Mouse (Mus musculus) midbrain, embryonic 14.5 days (tissue): ENCODE measurements at regions not wholly inside any gene's neighbourhood (a gene's known extent, or its start where the extent isn't known, plus 50 kb on each side); places are given as distances from the start of the nearest gene placed in this dataset.
A peak's percentile ranks its signal among the peaks of the same experiment; 100 is the strongest.

ENCODE experiments used
- ATAC-seq: fragments of 200-750 bp; cut with Nextera tagmentation; 2 replicates; pipeline ENCODE4 v1.8.0; 2017; ENCODE audit warnings: moderate number of reproducible peaks, moderate library complexity; ENCODE audit not compliant: low FRiP score, low TSS enrichment
- DNase-seq: peaks from one replicate; pipeline ENCODE4 v3.0.0-alpha.2; 2015
- H3K27ac ChIP-seq: fragments of 300-500 bp; sonication (generic); replicated peaks from 2 replicates; pipeline ENCODE4 v1.5.1; 2014; ENCODE audit warnings: mild to moderate bottlenecking, low read depth, low read length, moderate library complexity
- H3K27me3 ChIP-seq: fragments of 300-500 bp; sonication (generic); 2 replicates; pipeline ENCODE4 v1.6.1; 2014; ENCODE audit warnings: low read length, control low read depth, mixed read lengths; ENCODE audit not compliant: control insufficient read depth, insufficient read depth
- H3K36me3 ChIP-seq: fragments of 300-500 bp; sonication (generic); 2 replicates; pipeline ENCODE4 v1.6.1; 2014; ENCODE audit warnings: low read length, control low read depth; ENCODE audit not compliant: control insufficient read depth, insufficient read depth
- H3K4me1 ChIP-seq: fragments of 300-500 bp; sonication (generic); 2 replicates; pipeline ENCODE4 v1.6.1; 2014; ENCODE audit warnings: mild to moderate bottlenecking, antibody characterized with exemption, low read length, control low read depth; ENCODE audit not compliant: control insufficient read depth, insufficient read depth
- H3K4me2 ChIP-seq: fragments of 300-500 bp; sonication (generic); 2 replicates; pipeline ENCODE4 v1.6.1; 2014; ENCODE audit warnings: mild to moderate bottlenecking, low read length, moderate library complexity
- H3K4me3 ChIP-seq: fragments of 300-500 bp; sonication (generic); replicated peaks from 2 replicates; pipeline ENCODE4 v1.5.1; 2014; ENCODE audit warnings: low read depth, low read length
- H3K9ac ChIP-seq: fragments of 300-500 bp; sonication (generic); replicated peaks from 2 replicates; pipeline ENCODE4 v1.6.1; 2014; ENCODE audit warnings: mild to moderate bottlenecking, low read length, moderate library complexity
- H3K9me3 ChIP-seq: fragments of 300-500 bp; sonication (generic); 2 replicates; pipeline ENCODE4 v1.6.1; 2016; ENCODE audit warnings: low read length, control low read depth, mixed read lengths; ENCODE audit not compliant: control insufficient read depth
- WGBS: fragments of 180-500 bp; shearing (Covaris S2); extraction: QIAGEN DNeasy Blood & Tissue Kit; methylation state at CpG from one replicate; pipeline ENCODE4 v1.1.7; 2014; 5-methylcytosine and 5-hydroxymethylcytosine counted together

DNA sequence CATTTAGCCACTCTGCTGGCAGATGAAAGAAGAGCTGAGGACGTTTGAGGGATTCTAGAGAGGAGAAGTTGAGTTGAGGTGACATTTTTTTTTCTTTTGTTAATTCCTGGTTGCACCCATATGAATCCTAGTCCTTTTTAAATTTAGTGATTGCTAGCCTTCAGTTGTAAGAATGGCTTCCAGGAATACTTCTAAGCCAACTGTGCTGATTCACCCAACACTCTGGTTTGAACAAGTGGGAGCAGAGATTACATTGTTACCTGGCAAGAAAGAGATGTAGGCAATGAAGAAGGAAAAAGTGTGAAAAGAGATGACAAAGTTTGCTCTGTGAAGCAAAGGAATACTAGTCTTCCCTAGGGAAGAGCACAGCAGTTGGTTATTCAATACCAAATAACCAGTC, 261.1 kb upstream of the Kcnq5 start:
- Histone ChIP-seq H3K4me3 (no peak overlapping the region), H3K4me1 (no peaks in the 10 kb centered on the region), H3K9me3 (no peaks in the 10 kb centered on the region), H3K4me2 (no peak overlapping the region), H3K9ac (no peak overlapping the region), H3K27ac (no peak overlapping the region), H3K27me3 (no peaks in the 10 kb centered on the region), H3K36me3 (no peaks in the 10 kb centered on the region)
- ATAC-seq (no peak), DNase-seq (no peak)
- 40% methylated on average over 1 of the region's 1 CpGs for WGBS

DNA sequence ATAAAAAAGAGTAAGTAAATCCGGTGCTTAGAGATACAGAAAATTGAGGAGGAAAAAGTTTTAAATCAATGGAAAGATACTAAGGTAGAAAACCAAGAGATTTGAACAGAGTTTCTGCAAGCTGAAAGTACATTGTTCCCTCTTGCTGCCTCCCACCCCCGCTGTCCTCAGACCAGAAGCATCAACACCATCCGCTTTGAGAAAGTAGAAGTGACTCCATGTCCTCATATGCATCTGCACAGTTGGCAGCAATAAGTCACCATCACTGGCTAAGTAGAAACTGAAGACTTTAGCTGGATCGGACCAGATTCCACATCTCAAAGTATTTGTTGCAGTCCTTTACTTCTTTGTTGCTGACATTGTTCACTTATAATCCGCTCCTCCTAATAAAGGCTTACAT, 250.1 kb upstream of the Kcnq5 start:
- Histone ChIP-seq H3K4me3 (no peak overlapping the region), H3K4me2 (no peak overlapping the region), H3K27ac (no peak overlapping the region), H3K27me3 (no peaks in the 10 kb centered on the region), H3K9ac (no peak overlapping the region), H3K4me1 (no peaks in the 10 kb centered on the region), H3K36me3 (no peaks in the 10 kb centered on the region), H3K9me3 (no peaks in the 10 kb centered on the region)
- DNase-seq: no peak
- WGBS: 90% methylated on average over 5 of the region's 5 CpGs
- ATAC-seq: no peak

GRCm38 (mm10) chr1:22211232-22211631, 249.5 kb upstream of the Kcnq5 start:
- ATAC-seq (no peak), DNase-seq (no peak)
- H3K36me3 ChIP-seq: no peaks in the 10 kb centered on the region
- H3K9ac ChIP-seq: no peak overlapping the region
- no peak overlapping the region for H3K4me3 ChIP-seq
- H3K27ac ChIP-seq: no peak overlapping the region
- no peaks in the 10 kb centered on the region for H3K9me3 ChIP-seq
- no peak overlapping the region for H3K4me2 ChIP-seq
- H3K27me3 ChIP-seq: no peaks in the 10 kb centered on the region
- WGBS: 94% methylated on average over 4 of the region's 4 CpGs
- H3K4me1 ChIP-seq: no peaks in the 10 kb centered on the region

DNA sequence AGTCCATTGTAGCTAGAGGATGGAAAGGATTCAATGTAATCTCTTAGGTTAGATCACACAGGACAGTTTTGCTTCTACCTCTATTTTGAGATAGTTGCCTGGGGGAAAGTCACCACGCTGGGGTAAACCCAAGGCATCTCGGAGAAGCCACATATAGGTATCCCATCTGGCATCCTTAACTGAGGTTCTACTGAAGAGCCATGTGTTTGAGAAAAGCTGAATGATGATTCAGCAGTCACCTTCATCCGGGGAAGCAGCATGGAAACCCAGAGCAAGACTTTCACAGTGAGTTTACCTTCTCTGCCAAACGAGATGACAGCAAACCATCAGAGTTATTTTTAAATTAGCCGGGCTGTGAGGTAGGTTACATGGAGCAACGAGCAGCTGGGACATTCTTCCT, 248.9 kb upstream of the Kcnq5 start:
- DNase-seq: no peak
- no peak overlapping the region for H3K4me3 ChIP-seq
- ATAC-seq: no peak
- no peak overlapping the region for H3K9ac ChIP-seq
- no peaks in the 10 kb centered on the region for H3K36me3 ChIP-seq
- H3K9me3 ChIP-seq: no peaks in the 10 kb centered on the region
- H3K27me3 ChIP-seq: no peaks in the 10 kb centered on the region
- H3K4me2 ChIP-seq: no peak overlapping the region
- no peak overlapping the region for H3K27ac ChIP-seq
- WGBS: 93% methylated on average over 6 of the region's 6 CpGs
- H3K4me1 ChIP-seq: no peaks in the 10 kb centered on the region

DNA sequence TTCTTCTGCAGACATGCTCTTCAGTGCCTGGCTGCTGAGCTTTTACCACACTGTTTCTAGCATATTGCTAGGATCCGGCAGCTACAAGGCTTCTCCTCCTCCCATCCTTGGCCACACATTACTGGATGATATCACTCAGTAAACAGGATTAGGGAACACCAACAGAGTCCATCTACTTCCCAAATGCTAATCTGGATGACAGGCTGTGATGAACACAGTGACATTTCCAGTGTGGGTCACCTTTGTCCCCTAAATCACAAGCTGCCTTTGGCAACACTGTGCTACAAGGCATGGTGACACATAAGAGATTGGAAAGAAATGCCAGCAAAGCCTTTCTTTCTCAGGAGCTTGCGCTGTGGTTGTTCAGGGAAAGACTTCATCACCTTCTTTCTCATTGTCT, 246.5 kb upstream of the Kcnq5 start:
- H3K4me3 ChIP-seq: no peak overlapping the region
- H3K36me3 ChIP-seq: no peaks in the 10 kb centered on the region
- H3K4me2 ChIP-seq: no peak overlapping the region
- H3K9ac ChIP-seq: no peak overlapping the region
- no peaks in the 10 kb centered on the region for H3K9me3 ChIP-seq
- 64% methylated on average over 2 of the region's 2 CpGs for WGBS
- ATAC-seq (no peak), DNase-seq (peak; percentile 7)
- no peaks in the 10 kb centered on the region for H3K4me1 ChIP-seq
- no peaks in the 10 kb centered on the region for H3K27me3 ChIP-seq
- no peak overlapping the region for H3K27ac ChIP-seq

GRCm38 (mm10) chr1:22206935-22207334, 245.2 kb upstream of the Kcnq5 start:
- Histone ChIP-seq H3K9ac (no peak overlapping the region), H3K9me3 (no peaks in the 10 kb centered on the region), H3K4me3 (no peak overlapping the region), H3K27ac (no peak overlapping the region), H3K4me1 (no peaks in the 10 kb centered on the region), H3K4me2 (no peak overlapping the region), H3K27me3 (no peaks in the 10 kb centered on the region), H3K36me3 (no peaks in the 10 kb centered on the region)
- ATAC-seq (no peak; the same call in 1 of the 2 replicates), DNase-seq (no peak)
- WGBS: 79% methylated on average over 5 of the region's 5 CpGs

DNA sequence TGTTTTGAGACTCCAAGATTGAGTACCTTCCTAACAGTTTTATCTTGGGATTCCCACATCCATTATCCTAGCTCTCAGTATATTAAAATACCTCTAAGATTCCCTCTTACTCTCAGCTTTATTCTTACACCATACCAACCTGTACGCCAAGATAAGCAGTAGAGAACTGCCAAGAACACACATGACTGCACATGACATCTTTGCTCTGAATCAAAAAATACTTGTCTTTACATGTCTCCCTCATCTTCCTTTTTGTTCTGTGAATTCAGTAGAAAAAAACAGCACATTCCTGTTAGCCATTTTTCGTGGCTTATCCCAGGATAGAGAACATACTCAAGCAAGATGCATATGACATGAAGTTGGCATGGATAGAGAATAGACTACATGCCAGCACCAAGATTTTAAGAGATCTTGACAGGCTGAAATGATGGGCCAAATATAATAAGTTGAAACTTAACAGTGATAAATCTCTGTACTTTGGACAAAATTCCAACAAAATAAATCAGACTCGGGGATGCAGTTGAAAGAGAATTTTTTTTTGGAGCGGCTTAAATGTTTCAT, 206.0 kb upstream of the Kcnq5 start:
- WGBS: 88% methylated on average over 4 of the region's 4 CpGs
- H3K9ac ChIP-seq: no peak overlapping the region
- no peak for DNase-seq
- no peaks in the 10 kb centered on the region for H3K27me3 ChIP-seq
- ATAC-seq: no peak
- H3K4me2 ChIP-seq: no peak overlapping the region
- no peak overlapping the region for H3K27ac ChIP-seq
- no peaks in the 10 kb centered on the region for H3K36me3 ChIP-seq
- no peak overlapping the region for H3K4me3 ChIP-seq
- H3K4me1 ChIP-seq: no peaks in the 10 kb centered on the region
- H3K9me3 ChIP-seq: no peaks in the 10 kb centered on the region

DNA sequence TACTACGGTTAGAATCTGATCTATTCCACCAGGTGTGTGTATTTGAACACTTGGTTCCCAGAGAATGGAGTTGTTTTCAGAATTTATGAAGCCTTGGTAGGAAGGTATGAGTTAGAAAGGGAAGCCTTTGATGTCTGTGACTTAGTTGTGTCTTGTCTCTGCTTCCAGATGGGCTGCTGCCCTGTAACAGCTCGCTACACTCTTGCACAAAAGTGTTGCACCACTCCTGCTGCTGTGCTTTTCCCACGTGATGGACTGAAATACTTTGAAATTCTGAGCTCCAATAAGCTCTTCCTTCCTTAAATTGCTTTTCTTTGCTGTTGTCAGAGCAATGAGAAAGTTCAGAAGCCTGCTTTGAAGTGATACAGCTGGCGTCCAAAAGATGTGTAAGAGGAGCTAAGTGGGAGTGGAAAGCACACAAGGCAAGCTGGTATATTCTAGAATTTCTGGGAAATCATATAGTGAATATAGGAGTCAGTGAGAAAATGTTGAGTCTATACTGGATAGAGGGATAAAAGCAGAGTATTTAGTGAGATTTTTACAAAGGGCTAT, 174.9 kb upstream of the Kcnq5 start:
- H3K9me3 ChIP-seq: no peaks in the 10 kb centered on the region
- no peak overlapping the region for H3K27ac ChIP-seq
- no peaks in the 10 kb centered on the region for H3K36me3 ChIP-seq
- DNase-seq: no peak
- H3K27me3 ChIP-seq: no peaks in the 10 kb centered on the region
- H3K4me2 ChIP-seq: no peak overlapping the region
- no peak overlapping the region for H3K4me3 ChIP-seq
- H3K9ac ChIP-seq: no peak overlapping the region
- 72% methylated on average over 4 of the region's 4 CpGs for WGBS
- no peaks in the 10 kb centered on the region for H3K4me1 ChIP-seq
- ATAC-seq: no peak

DNA sequence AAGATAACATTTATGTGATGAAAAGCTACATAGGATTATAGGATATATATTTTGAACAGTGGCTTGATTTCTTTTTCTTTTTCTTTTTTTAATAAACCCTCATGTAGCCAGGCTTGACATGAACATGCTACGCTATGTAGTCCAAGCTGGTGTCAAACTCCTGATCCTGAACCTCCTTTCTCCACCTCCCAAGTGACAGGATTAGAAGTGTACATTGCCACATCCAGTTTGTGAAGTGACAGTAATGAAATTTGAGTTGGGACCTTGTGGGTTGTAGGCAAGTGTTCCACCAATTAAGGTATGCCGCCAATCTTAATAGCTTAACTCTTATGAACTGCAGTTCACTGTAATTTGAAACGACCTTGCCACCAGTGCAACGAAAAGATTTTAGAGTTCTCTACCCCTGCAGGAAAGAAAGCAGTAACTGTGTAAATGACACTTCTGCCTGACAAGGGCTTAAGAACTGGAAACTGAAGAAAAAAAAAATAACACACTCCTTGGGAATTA, 156.6 kb upstream of the Kcnq5 start:
- Histone ChIP-seq H3K9ac (no peak overlapping the region), H3K36me3 (no peaks in the 10 kb centered on the region), H3K27me3 (no peaks in the 10 kb centered on the region), H3K4me1 (no peaks in the 10 kb centered on the region), H3K4me2 (no peak overlapping the region), H3K9me3 (no peaks in the 10 kb centered on the region), H3K4me3 (no peak overlapping the region), H3K27ac (no peak overlapping the region)
- WGBS: 77% methylated on average over 4 of the region's 4 CpGs
- DNase-seq (no peak), ATAC-seq (no peak)
